Mouse (Mus musculus): ENCODE data around the gene Ntng2.

DNA sequence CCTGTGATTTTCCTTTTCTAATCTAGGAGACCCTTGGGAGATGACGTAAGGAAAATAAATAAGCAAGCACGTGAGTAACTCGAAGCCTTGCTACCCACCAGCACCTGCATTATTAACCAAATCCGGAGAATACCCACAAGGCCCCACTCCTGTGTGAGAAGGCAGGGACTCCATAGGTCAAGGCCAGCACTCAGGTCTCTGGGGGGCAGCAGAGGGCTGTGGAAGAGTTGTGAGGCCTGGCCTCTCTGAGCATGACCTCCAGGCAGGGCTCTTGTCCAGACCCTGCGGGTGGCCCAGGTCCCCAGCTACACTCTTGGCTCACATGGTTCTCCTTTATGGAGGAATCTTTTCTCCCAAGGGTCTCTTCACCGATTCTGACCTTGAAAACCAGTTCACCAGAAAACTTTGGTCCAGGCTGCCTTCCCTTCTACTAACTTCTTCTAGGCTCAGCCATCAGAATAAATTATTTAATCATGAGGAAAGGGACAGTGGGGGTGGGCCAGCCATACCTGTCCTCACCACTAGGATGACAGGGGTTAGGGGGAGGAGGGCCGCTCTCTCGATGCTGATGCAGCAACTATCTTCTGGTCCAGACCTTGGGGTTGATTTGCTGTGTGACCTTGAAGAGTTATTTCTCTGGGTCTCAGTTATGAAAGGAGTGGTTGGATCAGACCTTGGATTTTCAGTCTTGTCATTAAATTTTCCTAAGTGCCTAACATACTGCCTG lies 36.4 kb downstream of the Ntng2 start:
- TF ChIP-seq POLR2A (IDR thresholded peaks at IDR 0.05; ENCODE audit: borderline replicate concordance, extremely low read depth, low read depth, low read length) (no peak), CTCF (IDR thresholded peaks at IDR 0.05; ENCODE audit: insufficient read depth, low read length) (peak; percentile 42; the same call in 1 of the 2 replicates)

Measured in lung, adult 2 months (tissue).